Mouse (Mus musculus) fibroblast of lung, adult 2 months (primary cell): Measurements from ENCODE around the gene Rnf113a2.
A peak's percentile ranks its signal among the peaks of the same experiment; 100 is the strongest.

Experiments
- DNase-seq: peaks from one replicate; pipeline ENCODE4 v3.0.0-alpha.2; 2011; ENCODE audit warnings: low read depth

Gene Rnf113a2

GRCm38 (mm10) chr12:84407874-84408818, 8.8 kb upstream of the Rnf113a2 start:
- no peak for DNase-seq

DNA sequence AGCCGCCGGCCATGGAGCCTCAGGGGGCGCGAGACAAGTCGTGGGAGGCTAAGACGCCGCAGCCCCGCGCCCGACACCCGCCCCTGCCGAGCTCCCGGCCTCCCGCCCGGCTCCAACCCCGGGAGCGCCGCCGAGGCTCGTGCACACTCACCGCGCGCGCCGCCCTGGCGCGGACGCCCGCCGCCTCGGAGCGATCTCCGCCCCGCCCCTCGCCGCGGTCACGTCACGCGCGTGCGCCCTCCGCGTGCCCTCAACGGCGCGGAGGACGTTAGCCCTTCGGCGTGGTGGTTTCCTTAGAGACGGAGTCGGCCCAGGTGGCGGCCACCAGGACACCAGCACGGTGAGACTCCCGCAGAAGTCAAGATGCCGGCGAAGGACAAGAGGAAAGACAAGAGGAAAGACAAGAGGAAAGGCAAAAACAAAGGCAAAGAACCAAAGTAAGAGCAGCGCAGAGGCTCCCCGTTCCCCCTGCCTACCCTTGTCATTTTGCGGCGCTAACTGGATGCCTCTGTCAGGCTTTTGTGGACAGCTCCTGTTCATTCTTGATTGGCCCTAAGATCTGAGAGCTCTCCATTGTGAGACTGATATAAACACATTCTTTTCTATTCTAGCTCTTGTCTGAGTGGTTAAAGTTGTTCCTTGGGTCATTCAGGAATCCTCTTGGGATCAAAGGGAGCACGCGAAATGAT, 8.0 kb upstream of the Rnf113a2 start, which contains the start of the genes Entpd5 and Bbof1:
Entpd5 (minus strand) TSS at position 211 of the 689 bp plus-strand sequence.
Bbof1 (plus strand) TSS at position 253 of the 689 bp plus-strand sequence.
- DNase-seq, result peak; percentile 44

- no peak for DNase-seq
Observed at GRCm38 (mm10) chr12:84417605-84417922, 568 bp downstream of the Rnf113a2 start.

GRCm38 (mm10) chr12:84423990-84424389, 7.0 kb downstream of the Rnf113a2 start:
- no peak for DNase-seq

DNA sequence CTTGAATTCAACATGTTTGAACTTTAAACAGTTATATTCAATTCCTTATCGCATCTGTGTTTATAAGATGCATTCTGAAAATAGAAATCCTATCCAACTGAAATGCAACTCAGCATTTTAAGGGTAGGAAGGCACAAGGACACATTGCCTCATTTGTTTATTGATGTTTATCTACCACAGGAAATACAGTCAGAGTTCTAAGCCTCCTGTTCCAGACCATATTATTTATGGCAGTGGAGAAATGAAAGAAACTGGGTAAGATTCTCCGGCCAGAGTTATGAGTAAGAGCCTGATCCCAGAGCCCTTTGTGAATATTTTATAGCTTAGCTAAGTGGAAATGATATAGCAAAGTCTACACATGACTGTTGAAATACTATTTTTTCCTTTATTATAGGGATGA, 12.8 kb downstream of the Rnf113a2 start:
- DNase-seq, result no peak

GRCm38 (mm10) chr12:84438697-84439096, 21.7 kb downstream of the Rnf113a2 start:
- no peak for DNase-seq

DNA sequence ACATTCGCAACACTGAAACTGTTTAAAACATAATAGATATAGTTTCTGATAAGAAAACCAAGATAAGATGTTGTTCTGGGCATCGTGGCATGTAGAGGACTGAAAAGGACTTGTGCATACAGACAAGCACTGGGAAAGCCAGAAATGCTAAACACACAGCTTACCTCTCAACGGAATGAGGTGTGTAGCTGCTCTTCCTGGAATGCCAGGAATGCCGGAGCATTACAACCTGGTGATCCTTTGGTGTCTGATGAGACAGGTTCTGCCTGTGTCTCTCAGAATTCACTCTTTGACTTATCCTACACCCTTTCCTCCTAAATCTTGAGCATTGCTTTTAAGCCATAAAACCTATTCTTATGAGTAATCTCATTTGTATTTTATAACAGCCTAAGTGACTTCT, 25.5 kb downstream of the Rnf113a2 start:
- DNase-seq, result no peak

DNA sequence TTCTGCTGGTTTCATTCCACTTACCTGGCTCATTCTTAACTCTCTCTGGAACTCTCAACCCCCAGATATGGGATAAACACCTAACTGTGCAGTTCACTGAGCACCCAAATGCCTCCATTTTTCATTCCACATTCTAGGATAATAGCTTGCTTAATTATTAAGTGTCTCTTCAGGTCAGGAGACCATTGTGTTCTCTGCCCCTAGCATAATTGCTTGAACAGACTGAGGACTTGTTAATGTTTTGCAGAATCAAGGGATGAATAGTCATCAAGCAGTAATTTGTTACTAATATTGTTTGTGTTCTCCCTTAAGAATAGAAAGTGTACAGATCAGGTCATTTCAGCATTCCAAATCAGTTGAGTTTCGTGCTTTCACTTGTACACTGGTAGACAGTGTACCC, 30.4 kb downstream of the Rnf113a2 start:
- DNase-seq, result no peak

- no peak for DNase-seq
Observed at GRCm38 (mm10) chr12:84448181-84448580, 31.2 kb downstream of the Rnf113a2 start.

- no peak for DNase-seq
Observed at GRCm38 (mm10) chr12:84449887-84450286, 32.9 kb downstream of the Rnf113a2 start.

DNA sequence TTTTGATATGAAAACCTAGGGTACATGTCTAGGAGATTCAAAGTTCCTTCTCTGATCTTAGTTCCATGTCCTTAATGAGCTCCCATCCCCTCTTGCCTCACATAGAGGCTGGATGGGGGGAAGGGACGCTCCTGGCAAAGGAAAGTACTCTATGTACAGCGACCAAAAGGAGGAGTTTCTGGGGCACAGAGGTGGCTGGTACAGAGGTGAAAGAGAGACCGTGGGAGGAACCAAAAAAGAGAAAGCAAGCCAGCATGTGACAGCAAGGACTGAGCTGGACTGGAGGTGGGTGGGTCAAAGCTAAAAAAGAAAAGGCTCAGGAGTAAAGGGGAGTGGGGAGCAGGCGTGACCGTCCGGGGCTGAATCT, 33.3 kb downstream of the Rnf113a2 start:
- DNase-seq, result peak; percentile 20

DNA sequence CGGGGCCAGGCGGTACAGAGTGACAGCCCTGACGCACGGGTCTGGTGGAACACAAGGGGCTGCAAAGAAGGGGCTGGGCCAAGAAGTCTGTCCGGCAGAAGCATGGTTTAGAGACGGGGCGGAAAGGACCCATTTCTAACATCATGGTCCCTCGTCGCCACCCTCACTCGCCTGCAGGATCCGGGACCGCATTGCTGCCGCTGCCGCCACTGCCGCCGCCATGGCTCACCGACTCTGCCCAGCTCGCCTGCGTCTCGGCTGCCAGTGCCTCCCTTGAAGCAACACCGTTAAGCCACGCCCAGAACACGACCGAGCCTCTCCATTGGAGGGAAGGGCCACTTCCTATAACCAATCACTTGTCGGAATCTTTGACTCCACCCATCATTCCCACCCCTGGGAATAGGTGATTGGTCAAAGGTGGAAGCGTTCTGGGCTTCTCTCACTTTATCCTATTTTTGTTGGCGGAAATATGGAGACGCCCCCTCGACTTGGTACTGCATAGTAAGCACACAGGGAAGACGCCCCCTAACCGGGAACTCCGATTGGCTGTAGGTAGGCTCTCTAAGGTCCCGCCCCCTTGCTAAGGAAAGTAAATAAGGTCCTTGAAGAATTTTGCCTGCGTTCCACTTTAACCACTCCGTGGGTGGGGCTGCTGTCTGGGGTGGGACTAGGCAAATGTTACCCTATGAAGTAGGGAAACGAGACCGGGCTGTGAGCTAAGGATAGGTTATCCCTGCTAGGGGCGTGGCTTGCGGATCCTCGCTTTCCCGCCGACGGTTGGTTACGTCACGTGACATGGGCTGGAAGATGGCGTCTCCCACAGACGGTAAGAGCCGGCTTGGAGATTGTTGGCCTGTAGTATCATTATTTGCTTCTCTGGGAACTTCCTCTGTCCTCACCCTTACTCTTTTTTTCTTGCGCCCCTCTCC, 34.0 kb downstream of the Rnf113a2 start, which contains the start of the genes Aldh6a1 and Lin52:
Aldh6a1 (minus strand) TSS at position 287 of the 929 bp plus-strand sequence.
Lin52 (plus strand) TSS at position 705 of the 929 bp plus-strand sequence.
- peak; percentile 100 for DNase-seq

GRCm38 (mm10) chr12:84451801-84452200, 34.8 kb downstream of the Rnf113a2 start:
- DNase-seq, result no peak

GRCm38 (mm10) chr12:84456911-84457310, 39.9 kb downstream of the Rnf113a2 start:
- no peak for DNase-seq

DNA sequence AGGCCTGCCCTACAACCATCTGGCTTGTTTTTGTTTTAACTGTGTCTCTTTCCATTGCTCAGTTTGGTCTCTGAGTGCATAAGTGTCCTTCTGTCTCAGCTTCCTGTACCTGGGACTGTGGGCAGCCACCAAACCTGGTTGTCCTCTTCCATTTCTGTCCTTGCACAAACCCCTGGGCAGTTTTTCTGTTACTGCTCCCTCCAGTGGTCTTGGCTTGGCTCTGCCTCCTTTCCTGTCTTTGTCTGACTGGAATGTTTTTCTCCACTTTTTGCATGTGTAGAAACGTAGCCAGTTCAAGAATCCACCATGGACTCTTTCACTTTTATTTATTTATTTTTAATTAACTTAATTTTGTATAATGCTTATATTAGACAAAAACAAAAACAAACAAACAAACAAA, 42.8 kb downstream of the Rnf113a2 start:
- DNase-seq, result no peak

GRCm38 (mm10) chr12:84461416-84461815, 44.4 kb downstream of the Rnf113a2 start:
- no peak for DNase-seq

GRCm38 (mm10) chr12:84462856-84463255, 45.9 kb downstream of the Rnf113a2 start:
- DNase-seq, result no peak
